Mouse (Mus musculus) lung, postnatal 0 days (tissue): ENCODE data around the gene Tcf12.

Source experiments
- CTCF ChIP-seq: IDR thresholded peaks from 2 replicates; pipeline ENCODE4 v1.5.1; 2016; ENCODE audit warnings: antibody characterized with exemption, mild to moderate bottlenecking
- EP300 ChIP-seq: IDR thresholded peaks from 2 replicates; pipeline ENCODE4 v1.6.1; 2016; ENCODE audit warnings: antibody characterized with exemption, mild to moderate bottlenecking, control low read depth

DNA sequence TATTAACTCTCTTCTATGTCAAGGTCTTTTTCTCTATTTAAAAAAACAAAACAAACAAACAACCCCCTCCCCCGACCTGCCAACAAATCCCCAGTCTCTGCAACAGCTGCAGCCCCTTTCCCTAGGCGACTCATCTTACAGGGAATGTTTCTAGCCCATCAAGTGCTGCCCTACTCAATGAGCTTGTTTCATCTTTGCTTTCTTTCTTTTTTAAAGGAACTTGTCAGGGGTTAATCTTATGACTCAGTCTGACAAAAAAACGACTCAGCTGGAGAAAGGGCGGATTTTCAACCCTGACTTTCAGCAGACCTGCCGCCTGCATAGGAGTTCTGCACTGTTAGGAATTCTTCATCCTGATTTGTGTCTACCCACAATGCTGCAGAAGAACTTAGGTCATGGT is 212.8 kb downstream of the Tcf12 start:
- no peak for TF ChIP-seq CTCF
- no peak for TF ChIP-seq EP300
